Mouse (Mus musculus): ENCODE data around the gene Gsn. TPM values are rescaled to one million over a fixed set of nuclear protein-coding genes. Genes with fewer than 3 reads are reported as not detected.

The Gsn gene
- polyA plus RNA-seq, 1 experiment: 134 TPM

DNA sequence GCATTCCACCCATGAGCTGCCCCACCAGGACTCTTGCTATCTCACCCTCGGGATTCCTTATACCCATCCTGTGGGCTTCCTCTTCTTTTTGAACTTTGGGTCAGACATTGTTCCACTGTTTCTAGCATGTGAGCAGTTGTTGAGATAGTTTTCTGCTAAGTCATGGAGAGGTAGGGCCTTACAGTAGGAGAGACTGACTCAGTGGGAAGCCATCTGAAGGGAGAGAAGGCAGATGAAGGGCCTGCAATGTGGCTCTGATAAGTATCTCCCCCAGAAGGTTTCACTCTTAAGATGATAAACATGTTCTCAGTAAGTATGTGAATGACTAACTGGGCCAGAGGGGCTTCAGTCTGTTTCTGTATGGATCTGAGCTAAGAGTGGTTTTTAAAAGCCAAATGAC is 7.9 kb downstream of the Gsn start:
- Histone ChIP-seq H3K4me3 (ENCODE audit: insufficient read depth, low read length) (no peak overlapping the region), H3K4me1 (ENCODE audit: control insufficient read depth, insufficient read depth, low read length) (peaks cover 2% of the 10 kb centered on the region; the same call in 1 of the 2 replicates), H3K27ac (ENCODE audit: insufficient read depth, low read length) (no peak overlapping the region)
- TF ChIP-seq POLR2A (IDR thresholded peaks at IDR 0.05; ENCODE audit: extremely low read depth, insufficient read depth, low read length): no peak
- TF ChIP-seq CTCF (IDR thresholded peaks at IDR 0.05; ENCODE audit: extremely low read depth, insufficient read depth, low read length): no peak

GRCm38 (mm10) chr2:35265296-35265695 is 9.1 kb downstream of the Gsn start:
- Histone ChIP-seq H3K4me3 (ENCODE audit: insufficient read depth, low read length) (no peak overlapping the region), H3K4me1 (ENCODE audit: control insufficient read depth, insufficient read depth, low read length) (peaks cover 4% of the 10 kb centered on the region), H3K27ac (ENCODE audit: insufficient read depth, low read length) (no peak overlapping the region)
- peak; percentile 78 for TF ChIP-seq CTCF (IDR thresholded peaks at IDR 0.05; ENCODE audit: extremely low read depth, insufficient read depth, low read length)
- no peak for TF ChIP-seq POLR2A (IDR thresholded peaks at IDR 0.05; ENCODE audit: extremely low read depth, insufficient read depth, low read length)

DNA sequence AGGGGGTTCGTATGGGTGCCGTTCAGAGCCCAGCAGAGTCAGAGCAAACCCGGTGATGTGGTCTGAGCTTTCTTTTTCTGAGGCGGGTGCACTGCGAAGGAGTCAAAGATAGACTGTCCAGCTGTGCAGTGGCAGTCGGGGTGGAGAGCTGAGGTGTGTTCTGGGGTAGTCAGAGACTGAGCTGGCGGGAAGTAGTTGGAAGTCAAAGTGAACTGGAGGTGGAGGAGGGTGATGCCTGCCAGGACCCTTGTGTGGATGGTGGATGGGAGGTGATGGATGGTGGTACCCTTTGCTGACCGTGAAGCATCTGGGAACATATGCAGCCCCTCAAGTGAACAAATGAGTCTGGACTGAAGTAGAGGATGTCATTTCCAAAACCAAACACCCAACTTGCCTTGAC is 9.6 kb downstream of the Gsn start:
- TF ChIP-seq CTCF (IDR thresholded peaks at IDR 0.05; ENCODE audit: extremely low read depth, insufficient read depth, low read length) (no peak), POLR2A (IDR thresholded peaks at IDR 0.05; ENCODE audit: extremely low read depth, insufficient read depth, low read length) (no peak)
- Histone ChIP-seq H3K4me3 (ENCODE audit: insufficient read depth, low read length) (no peak overlapping the region), H3K27ac (ENCODE audit: insufficient read depth, low read length) (no peak overlapping the region), H3K4me1 (ENCODE audit: control insufficient read depth, insufficient read depth, low read length) (peaks cover 4% of the 10 kb centered on the region)

DNA sequence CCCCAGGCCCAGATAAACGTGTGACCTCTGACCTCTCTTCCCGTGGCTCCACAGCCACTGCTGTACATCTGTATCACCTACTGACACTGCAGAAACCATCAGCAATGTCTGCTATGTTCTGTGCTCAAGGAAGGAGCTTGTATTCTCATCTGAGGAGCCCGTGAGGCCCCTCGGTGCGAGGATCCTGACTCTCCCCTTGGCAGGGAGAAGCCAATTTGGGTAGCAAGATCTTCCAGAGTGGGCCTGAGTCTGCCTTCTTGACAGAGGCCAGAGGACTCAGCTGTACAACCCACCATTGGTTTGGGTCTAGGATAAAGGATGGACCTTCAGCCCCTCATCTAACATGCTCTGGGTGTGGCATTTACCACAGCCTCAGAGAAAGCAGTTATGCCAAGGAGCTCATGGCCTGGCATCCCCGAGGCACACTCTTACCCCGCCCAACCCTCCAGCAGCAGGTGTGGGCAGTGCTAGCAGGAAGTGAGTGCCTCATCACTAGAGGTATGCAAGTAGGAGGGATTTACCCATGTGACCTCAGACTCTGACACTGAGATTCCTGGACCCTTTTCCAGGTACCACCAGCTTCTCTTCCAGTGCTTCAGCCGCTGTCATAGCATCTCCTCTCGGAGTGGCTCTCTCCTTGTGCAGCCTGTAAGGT is 10.2 kb downstream of the Gsn start:
- TF ChIP-seq POLR2A (IDR thresholded peaks at IDR 0.05; ENCODE audit: extremely low read depth, insufficient read depth, low read length): no peak
- no peak for TF ChIP-seq CTCF (IDR thresholded peaks at IDR 0.05; ENCODE audit: extremely low read depth, insufficient read depth, low read length)
- Histone ChIP-seq H3K27ac (ENCODE audit: insufficient read depth, low read length) (no peak overlapping the region), H3K4me3 (ENCODE audit: insufficient read depth, low read length) (no peak overlapping the region), H3K4me1 (ENCODE audit: control insufficient read depth, insufficient read depth, low read length) (peaks cover 5% of the 10 kb centered on the region)

DNA sequence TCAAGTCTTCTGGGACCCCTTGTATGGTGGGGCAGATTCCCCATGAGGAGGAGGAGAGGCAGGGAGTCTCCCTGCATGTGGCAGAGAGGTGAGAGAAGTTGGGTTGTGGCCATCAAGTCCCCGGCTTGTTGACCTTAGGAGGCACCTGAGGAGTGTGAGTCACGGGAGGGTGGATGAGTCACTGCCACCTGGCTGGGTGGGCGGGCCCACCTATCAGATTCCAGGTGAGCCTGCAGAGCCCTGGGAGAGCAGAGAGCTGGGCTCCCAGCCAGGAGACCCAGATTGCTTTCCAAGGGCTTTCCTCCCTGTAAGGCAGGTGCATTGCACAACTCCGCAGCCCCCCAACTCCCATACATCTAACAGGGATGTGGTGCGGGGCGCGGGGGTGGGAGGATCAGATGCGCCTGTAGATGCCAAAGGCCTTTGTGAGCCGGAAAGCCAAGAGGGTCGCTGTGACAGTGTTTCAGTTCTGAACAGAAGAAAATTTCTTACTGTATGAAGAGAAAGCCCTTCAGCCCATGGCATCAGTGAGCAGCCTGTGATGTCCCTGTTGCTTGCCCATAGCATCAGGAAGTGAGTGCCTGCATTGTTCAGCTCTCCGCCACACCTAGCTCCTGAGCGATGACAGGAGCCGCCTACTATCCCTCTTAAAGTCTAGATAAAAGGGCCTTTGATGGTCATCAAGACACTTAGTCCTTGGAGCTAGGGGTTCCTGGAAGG is 11.1 kb downstream of the Gsn start:
- peaks cover 5% of the 10 kb centered on the region for H3K4me1 ChIP-seq (ENCODE audit: control insufficient read depth, insufficient read depth, low read length)
- H3K4me3 ChIP-seq (ENCODE audit: insufficient read depth, low read length): no peak overlapping the region
- no peak overlapping the region for H3K27ac ChIP-seq (ENCODE audit: insufficient read depth, low read length)
- TF ChIP-seq CTCF (IDR thresholded peaks at IDR 0.05; ENCODE audit: extremely low read depth, insufficient read depth, low read length): no peak

GRCm38 (mm10) chr2:35267876-35268566 is 11.8 kb downstream of the Gsn start:
- TF ChIP-seq POLR2A (IDR thresholded peaks at IDR 0.05; ENCODE audit: extremely low read depth, insufficient read depth, low read length): no peak
- TF ChIP-seq CTCF (IDR thresholded peaks at IDR 0.05; ENCODE audit: extremely low read depth, insufficient read depth, low read length): no peak
- H3K4me1 ChIP-seq (ENCODE audit: control insufficient read depth, insufficient read depth, low read length): peaks cover 8% of the 10 kb centered on the region
- no peak overlapping the region for H3K27ac ChIP-seq (ENCODE audit: insufficient read depth, low read length)
- no peak overlapping the region for H3K4me3 ChIP-seq (ENCODE audit: insufficient read depth, low read length)

DNA sequence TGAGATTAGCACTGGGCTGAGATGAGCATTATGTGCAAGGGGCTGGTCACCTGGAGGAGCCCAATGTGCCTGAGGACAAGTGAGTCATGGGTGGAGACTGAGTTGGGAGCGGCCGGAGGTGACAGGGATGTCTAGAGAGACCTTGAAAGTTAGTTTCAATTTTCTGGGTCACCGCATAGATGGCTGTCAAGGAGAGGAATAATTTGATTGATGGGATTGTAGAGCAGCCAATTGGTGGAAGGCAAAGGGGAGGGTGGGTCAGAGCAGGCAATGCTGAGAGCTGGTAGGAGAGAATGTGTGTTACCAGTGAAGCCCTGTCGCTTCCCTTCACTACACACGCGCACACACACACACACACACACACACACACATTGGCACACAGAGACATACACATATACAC is 13.0 kb downstream of the Gsn start:
- Histone ChIP-seq H3K4me1 (ENCODE audit: control insufficient read depth, insufficient read depth, low read length) (peaks cover 10% of the 10 kb centered on the region), H3K27ac (ENCODE audit: insufficient read depth, low read length) (no peak overlapping the region), H3K4me3 (ENCODE audit: insufficient read depth, low read length) (no peak overlapping the region)
- TF ChIP-seq CTCF (IDR thresholded peaks at IDR 0.05; ENCODE audit: extremely low read depth, insufficient read depth, low read length): no peak
- TF ChIP-seq POLR2A (IDR thresholded peaks at IDR 0.05; ENCODE audit: extremely low read depth, insufficient read depth, low read length): no peak

GRCm38 (mm10) chr2:35269716-35270260 is 13.6 kb downstream of the Gsn start:
- TF ChIP-seq POLR2A (IDR thresholded peaks at IDR 0.05; ENCODE audit: extremely low read depth, insufficient read depth, low read length) (no peak), CTCF (IDR thresholded peaks at IDR 0.05; ENCODE audit: extremely low read depth, insufficient read depth, low read length) (no peak)

DNA sequence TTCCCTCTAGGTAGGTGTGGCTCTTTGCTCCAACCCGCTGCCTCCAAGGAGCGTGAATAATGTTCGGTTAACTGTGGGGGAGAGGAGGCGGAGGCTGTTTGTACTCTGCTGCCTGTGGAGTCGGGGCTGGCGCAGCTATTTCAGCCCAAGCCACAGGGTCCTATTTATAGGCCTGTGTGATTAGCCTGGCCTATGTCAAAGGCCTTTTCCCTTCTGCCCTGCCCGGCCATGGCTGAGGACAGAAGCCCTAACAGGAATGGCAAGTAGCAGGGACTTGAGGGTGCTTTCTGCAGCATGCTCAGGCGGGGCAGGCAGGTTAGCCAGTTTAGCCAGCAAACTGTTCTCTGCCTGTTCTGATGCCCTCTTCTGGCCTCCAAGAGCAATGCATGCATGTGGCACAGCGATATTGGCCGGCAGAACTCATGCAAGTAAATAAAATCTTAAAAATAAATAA is 14.4 kb downstream of the Gsn start:
- peak; percentile 83 for TF ChIP-seq CTCF (IDR thresholded peaks at IDR 0.05; ENCODE audit: extremely low read depth, insufficient read depth, low read length)
- TF ChIP-seq POLR2A (IDR thresholded peaks at IDR 0.05; ENCODE audit: extremely low read depth, insufficient read depth, low read length): no peak
- Histone ChIP-seq H3K27ac (ENCODE audit: insufficient read depth, low read length) (no peak overlapping the region), H3K4me3 (ENCODE audit: insufficient read depth, low read length) (no peak overlapping the region), H3K4me1 (ENCODE audit: control insufficient read depth, insufficient read depth, low read length) (peaks cover 9% of the 10 kb centered on the region)

More at GRCm38 (mm10) chr2:35269716-35270260, 13.6 kb downstream of the Gsn start:
- Histone ChIP-seq H3K27ac (ENCODE audit: insufficient read depth, low read length) (no peak overlapping the region), H3K4me1 (ENCODE audit: control insufficient read depth, insufficient read depth, low read length) (peaks cover 10% of the 10 kb centered on the region), H3K4me3 (ENCODE audit: insufficient read depth, low read length) (no peak overlapping the region)

Measured in cortical plate, adult 2 months (tissue).